Mouse (Mus musculus) olfactory bulb, adult 2 months (tissue): Measurements from ENCODE around the gene Zfp472.

Experiments used
- CTCF ChIP-seq: fragments of 200-500 bp; IDR thresholded peaks from 2 replicates; pipeline ENCODE4 v1.5.1; 2012; ENCODE audit warnings: low read depth, mild to moderate bottlenecking, low read length, moderate library complexity; ENCODE audit not compliant: insufficient read depth
- POLR2A ChIP-seq: fragments of 200-500 bp; IDR thresholded peaks from 2 replicates; pipeline ENCODE4 v1.6.1; 2012; ENCODE audit warnings: mild to moderate bottlenecking, low read depth, low read length, moderate library complexity; ENCODE audit not compliant: insufficient read depth

- TF ChIP-seq CTCF (no peak), POLR2A (no peak)
These were observed 46.5 kb upstream of the Zfp472 start for GRCm38 (mm10) chr17:32919123-32919522.
